Mouse (Mus musculus): ENCODE results near the gene Efna2. TPM values are rescaled to one million over a fixed set of nuclear protein-coding genes. Genes with fewer than 3 reads are reported as not detected.

Efna2 gene
- total and polyA plus RNA-seq, 2 experiments from 2014 or later = 51.1 to 52.1 TPM

DNA sequence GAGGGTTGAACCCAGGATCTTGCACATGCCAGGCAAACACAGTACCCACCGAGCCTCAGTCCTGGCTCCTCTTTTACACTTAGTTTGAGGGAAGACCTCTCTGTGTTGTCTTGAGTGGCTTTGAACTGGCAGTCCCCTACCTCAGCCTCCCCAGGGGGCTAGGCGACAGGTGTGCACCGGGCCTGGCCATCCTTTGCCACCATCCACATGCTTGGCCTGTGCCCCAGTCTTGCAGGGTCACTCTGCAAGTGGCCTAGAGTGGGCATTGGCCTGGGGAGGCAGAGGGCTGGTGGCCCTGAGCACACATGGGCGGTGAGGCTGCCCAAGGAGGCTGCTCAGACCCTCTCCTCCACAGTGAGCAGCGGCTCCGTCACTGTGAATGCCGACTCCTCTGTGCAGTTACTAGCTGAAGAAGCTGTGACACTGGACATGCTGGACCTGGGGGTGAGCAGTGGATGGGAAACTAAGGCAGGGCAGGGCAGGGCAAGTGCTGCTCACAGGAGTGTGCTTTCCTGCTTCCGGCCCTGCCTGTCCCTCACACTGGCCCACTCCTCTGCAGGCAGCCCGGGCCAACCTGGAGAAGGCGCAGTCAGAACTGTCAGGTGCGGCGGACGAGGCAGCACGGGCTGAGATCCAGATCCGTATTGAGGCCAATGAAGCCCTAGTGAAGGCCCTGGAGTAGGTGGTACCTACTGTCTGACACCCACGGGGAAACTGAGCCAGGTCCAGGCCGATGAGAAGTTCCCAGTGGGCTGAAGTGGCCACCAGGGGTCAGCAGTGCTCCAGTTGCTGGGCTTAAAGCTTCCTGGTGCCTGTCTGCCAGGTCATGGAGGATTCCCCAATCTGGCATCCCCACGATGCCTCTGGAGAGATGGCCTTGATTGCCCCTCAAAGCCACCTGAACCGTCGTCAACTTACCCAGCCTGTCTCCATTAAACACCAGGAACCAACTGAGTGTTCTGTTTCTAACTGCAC, 34.1 kb upstream of the Efna2 start:
- DNase-seq (ENCODE audit: low spot score) (peak; percentile 73), ATAC-seq (ENCODE audit: low FRiP score) (no peak)
- H3K4me3 ChIP-seq (ENCODE audit: low read depth, low read length) = no peak overlapping the region
- no peaks in the 10 kb centered on the region for H3K9me3 ChIP-seq (ENCODE audit: low read length)
- H3K36me3 ChIP-seq (ENCODE audit: insufficient read depth, low read length) = peaks cover 15% of the 10 kb centered on the region
- H3K4me1 ChIP-seq (ENCODE audit: insufficient read depth, low read length) = peaks cover 5% of the 10 kb centered on the region; the same call in 1 of the 2 replicates
- H3K4me2 ChIP-seq (ENCODE audit: low read depth, low read length, poor library complexity, severe bottlenecking) = no peak overlapping the region
- no peaks in the 10 kb centered on the region for H3K27me3 ChIP-seq (ENCODE audit: insufficient read depth, low read length)
- 67% methylated on average over 20 of the region's 20 CpGs for WGBS
- no peak overlapping the region for H3K9ac ChIP-seq (replicated peaks; ENCODE audit: low read length, poor library complexity, severe bottlenecking)
- peak; percentile 84 for TF ChIP-seq CTCF (IDR thresholded peaks at IDR 0.05)
- H3K27ac ChIP-seq (ENCODE audit: low read depth, low read length) = no peak overlapping the region

- Histone ChIP-seq H3K27ac (ENCODE audit: low read depth, low read length) (no peak overlapping the region), H3K36me3 (ENCODE audit: insufficient read depth, low read length) (peaks cover 15% of the 10 kb centered on the region), H3K4me1 (ENCODE audit: insufficient read depth, low read length) (peaks cover 5% of the 10 kb centered on the region; the same call in 1 of the 2 replicates), H3K4me3 (ENCODE audit: low read depth, low read length) (no peak overlapping the region), H3K27me3 (ENCODE audit: insufficient read depth, low read length) (no peaks in the 10 kb centered on the region), H3K9me3 (ENCODE audit: low read length) (no peaks in the 10 kb centered on the region), H3K4me2 (ENCODE audit: low read depth, low read length, poor library complexity, severe bottlenecking) (no peak overlapping the region), H3K9ac (replicated peaks; ENCODE audit: low read length, poor library complexity, severe bottlenecking) (no peak overlapping the region)
- 85% methylated on average over 6 of the region's 6 CpGs for WGBS
- DNase-seq (ENCODE audit: low spot score) (no peak), ATAC-seq (ENCODE audit: low FRiP score) (no peak)
- TF ChIP-seq CTCF (IDR thresholded peaks at IDR 0.05) = no peak
Measured at GRCm38 (mm10) chr10:80145896-80146295, 33.4 kb upstream of the Efna2 start.

DNA sequence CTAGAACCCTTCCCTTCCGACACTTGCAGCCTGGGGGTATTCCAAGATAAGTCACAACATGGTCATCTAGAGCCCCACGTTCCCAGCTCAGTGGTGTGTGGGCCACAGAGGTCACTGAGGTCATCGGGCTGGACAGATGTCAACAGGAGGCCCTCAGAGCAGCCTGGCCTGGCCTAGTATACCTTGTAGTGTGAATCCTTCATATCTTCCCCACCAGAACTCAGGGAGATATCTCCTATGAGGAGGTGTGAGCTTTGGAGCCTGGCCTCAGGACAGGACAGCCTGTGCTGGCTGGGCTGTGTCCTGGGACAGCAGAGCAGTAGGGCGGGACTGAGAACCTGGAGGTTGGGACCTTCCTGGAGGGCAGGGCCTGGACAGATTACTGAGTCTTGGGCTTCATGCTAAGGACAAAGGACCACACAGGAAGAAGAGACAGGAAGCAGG, 32.7 kb upstream of the Efna2 start:
- Histone ChIP-seq H3K36me3 (ENCODE audit: insufficient read depth, low read length) (peaks cover 15% of the 10 kb centered on the region), H3K4me1 (ENCODE audit: insufficient read depth, low read length) (peaks cover 5% of the 10 kb centered on the region; the same call in 1 of the 2 replicates), H3K9ac (replicated peaks; ENCODE audit: low read length, poor library complexity, severe bottlenecking) (no peak overlapping the region), H3K27ac (ENCODE audit: low read depth, low read length) (no peak overlapping the region), H3K4me2 (ENCODE audit: low read depth, low read length, poor library complexity, severe bottlenecking) (no peak overlapping the region), H3K9me3 (ENCODE audit: low read length) (no peaks in the 10 kb centered on the region), H3K4me3 (ENCODE audit: low read depth, low read length) (no peak overlapping the region), H3K27me3 (ENCODE audit: insufficient read depth, low read length) (no peaks in the 10 kb centered on the region)
- 76% methylated on average over 4 of the region's 4 CpGs for whole genome bisulfite sequencing
- TF ChIP-seq CTCF (IDR thresholded peaks at IDR 0.05) = no peak
- ATAC-seq (ENCODE audit: low FRiP score) (no peak), DNase-seq (ENCODE audit: low spot score) (no peak)

- Histone ChIP-seq H3K9ac (replicated peaks; ENCODE audit: low read length, poor library complexity, severe bottlenecking) (no peak overlapping the region), H3K36me3 (ENCODE audit: insufficient read depth, low read length) (peaks cover 19% of the 10 kb centered on the region), H3K9me3 (ENCODE audit: low read length) (no peaks in the 10 kb centered on the region), H3K27ac (ENCODE audit: low read depth, low read length) (peak overlapping the region; percentile 100), H3K4me2 (ENCODE audit: low read depth, low read length, poor library complexity, severe bottlenecking) (peak overlapping the region; percentile 90), H3K27me3 (ENCODE audit: insufficient read depth, low read length) (no peaks in the 10 kb centered on the region), H3K4me1 (ENCODE audit: insufficient read depth, low read length) (peaks cover 11% of the 10 kb centered on the region; the same call in 1 of the 2 replicates), H3K4me3 (ENCODE audit: low read depth, low read length) (no peak overlapping the region; the same call in 1 of the 2 replicates)
- TF ChIP-seq CTCF (IDR thresholded peaks at IDR 0.05) = no peak
- no peak for ATAC-seq (ENCODE audit: low FRiP score)
- 66% methylated on average over 5 of the region's 5 CpGs for WGBS
- no peak for DNase-seq (ENCODE audit: low spot score)
Measured at GRCm38 (mm10) chr10:80147146-80147718, 32.0 kb upstream of the Efna2 start.

GRCm38 (mm10) chr10:80147719-80148601, 31.3 kb upstream of the Efna2 start, which contains the start of gene Midn:
Gene Midn (plus strand): TSS chr10:80148272.
- Histone ChIP-seq H3K9me3 (ENCODE audit: low read length) (no peaks in the 10 kb centered on the region), H3K27me3 (ENCODE audit: insufficient read depth, low read length) (no peaks in the 10 kb centered on the region), H3K36me3 (ENCODE audit: insufficient read depth, low read length) (peaks cover 20% of the 10 kb centered on the region), H3K9ac (replicated peaks; ENCODE audit: low read length, poor library complexity, severe bottlenecking) (peak within 1 kb of the TSS; percentile 99), H3K4me1 (ENCODE audit: insufficient read depth, low read length) (peaks cover 14% of the 10 kb centered on the region), H3K4me3 (ENCODE audit: low read depth, low read length) (peak within 1 kb of the TSS; percentile 91), H3K27ac (ENCODE audit: low read depth, low read length) (peak within 1 kb of the TSS; percentile 100), H3K4me2 (ENCODE audit: low read depth, low read length, poor library complexity, severe bottlenecking) (peak within 1 kb of the TSS; percentile 90)
- DNase-seq (ENCODE audit: low spot score) = no peak
- TF ChIP-seq CTCF (IDR thresholded peaks at IDR 0.05) = peak; percentile 71
- ATAC-seq (ENCODE audit: low FRiP score) = 0 out of 2 replicates have a peak, but pooled peaks have one; percentile 4
- under 1% methylated on average over 26 of the region's 42 CpGs for WGBS
